Mouse (Mus musculus) c-Kit-positive CD71-positive TER-119-negative erythroid progenitor cells, embryonic 14.5 days (primary cell): Measurements from ENCODE around the gene Rnf149.
A peak's percentile ranks its signal among the peaks of the same experiment; 100 is the strongest.

Source experiments
- DNase-seq: peaks from one replicate; pipeline ENCODE4 v3.0.0-alpha.2; 2013; ENCODE audit warnings: low read depth

Rnf149 gene

GRCm38 (mm10) chr1:39575778-39576375 is 1.3 kb downstream of the Rnf149 start:
- peak; percentile 11 for DNase-seq

DNA sequence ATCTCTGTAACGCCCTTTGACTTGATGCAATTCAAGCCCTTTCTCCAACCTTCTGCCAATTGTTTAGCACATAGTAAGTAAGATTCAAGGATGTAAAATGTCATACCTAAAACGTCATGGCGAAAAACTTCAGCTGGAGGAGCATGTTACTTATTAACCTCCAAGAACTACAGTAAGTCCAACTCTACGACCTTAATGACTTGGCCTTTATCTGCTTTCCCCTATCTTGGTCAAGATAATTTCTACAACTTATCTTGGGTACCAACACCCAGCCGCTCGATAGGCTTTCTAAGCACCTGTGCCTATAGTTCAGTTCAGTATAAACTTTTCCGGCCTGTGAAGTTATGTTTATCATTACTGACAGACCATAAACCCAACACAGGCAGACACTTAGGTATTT is 3.3 kb downstream of the Rnf149 start:
- DNase-seq, result no peak

DNA sequence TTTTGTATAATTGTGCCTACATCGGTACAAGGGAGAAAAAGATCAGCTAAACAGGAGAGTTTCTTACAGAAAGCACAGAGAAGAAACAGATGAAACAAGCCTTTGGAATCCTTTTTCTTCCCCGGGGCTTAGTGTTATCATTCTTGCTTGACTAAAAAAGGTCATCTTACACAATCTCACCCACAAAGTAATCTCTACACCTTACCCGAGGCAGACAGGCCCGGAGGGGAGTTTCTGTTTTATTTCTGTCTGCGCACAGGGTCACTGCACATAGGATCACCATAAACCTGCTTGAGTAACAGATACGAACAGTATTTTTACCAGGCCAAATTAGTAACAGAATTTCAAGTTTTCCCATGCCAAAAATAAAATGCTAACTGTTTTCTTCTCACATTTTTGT is 5.6 kb downstream of the Rnf149 start:
- no peak for DNase-seq

DNA sequence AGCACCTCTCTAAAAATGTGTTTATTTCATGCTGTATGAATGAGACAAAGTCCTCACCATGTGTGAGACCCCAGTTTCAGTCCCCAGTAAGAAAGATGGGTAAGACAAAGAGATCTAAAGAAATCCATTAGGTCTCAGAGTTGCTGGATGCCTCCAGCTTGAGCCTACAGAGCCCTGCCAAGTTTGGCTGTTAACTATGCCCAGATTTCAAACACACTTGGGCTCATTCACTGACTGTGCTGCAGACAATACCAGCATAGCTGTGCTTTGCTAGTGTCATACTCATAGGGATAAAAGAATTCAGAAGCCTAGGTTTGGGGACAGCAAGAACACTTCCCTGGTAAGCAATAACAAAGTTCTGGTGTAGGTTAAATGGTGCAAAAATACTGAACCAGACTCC is 9.1 kb downstream of the Rnf149 start:
- DNase-seq, result no peak

DNA sequence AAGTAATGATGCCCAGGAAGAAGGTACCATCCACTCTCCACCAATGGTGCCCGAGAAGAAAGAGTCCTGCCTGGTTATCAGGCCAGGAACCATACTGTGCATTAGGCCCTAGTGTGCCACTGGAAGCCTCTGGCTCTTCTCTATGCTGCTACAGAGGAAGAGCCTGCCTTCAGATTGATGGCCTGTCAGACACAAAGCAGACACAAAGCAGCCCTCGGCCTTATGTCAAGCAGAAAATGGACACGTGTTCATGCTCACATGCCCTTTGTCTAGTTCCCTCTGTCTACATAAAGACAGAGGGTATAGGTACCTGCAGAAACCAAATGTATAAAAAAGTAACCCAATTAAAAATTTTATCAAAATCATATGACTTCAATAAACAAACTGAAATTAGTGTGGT is 12.6 kb downstream of the Rnf149 start:
- DNase-seq, result no peak

DNA sequence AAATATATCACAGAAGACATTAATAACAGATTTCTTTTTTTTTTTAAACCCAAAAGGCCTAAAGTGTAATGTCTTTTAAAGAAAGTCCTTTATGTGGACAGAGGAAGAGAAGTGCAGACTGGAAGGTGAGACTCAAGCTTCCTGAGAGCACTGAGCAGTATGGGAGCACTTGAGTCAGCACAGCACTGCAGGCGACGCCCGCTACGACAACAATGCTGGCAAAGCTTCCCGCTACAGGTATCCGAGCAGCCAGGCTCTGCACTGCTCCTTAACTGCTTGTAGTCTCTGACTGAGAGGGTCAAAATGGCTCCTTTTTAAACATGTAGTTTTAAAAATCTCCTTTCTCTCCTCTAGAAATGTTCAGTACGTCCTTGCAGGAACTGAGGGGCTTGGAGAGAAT is 14.0 kb downstream of the Rnf149 start:
- DNase-seq, result no peak

GRCm38 (mm10) chr1:39561920-39562319 is 15.3 kb downstream of the Rnf149 start:
- no peak for DNase-seq

DNA sequence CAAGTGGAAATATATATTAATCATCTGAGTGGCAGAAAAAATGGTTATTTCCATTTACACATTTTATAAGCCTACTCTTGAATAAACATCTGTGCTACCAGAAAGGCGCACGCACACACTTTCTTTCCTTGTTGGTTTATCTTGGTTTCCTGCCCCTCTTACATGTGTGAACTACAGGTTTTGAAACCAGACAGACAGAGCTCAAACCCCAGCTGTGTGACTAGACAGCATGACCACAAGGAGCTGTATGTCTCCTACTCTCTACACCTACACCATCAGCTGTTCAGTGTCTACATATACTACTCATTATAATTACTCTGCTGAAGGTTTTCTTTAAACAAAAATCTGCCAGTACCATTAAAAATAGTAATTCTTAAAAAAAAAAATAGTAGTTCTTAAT is 18.2 kb downstream of the Rnf149 start:
- DNase-seq, result no peak

DNA sequence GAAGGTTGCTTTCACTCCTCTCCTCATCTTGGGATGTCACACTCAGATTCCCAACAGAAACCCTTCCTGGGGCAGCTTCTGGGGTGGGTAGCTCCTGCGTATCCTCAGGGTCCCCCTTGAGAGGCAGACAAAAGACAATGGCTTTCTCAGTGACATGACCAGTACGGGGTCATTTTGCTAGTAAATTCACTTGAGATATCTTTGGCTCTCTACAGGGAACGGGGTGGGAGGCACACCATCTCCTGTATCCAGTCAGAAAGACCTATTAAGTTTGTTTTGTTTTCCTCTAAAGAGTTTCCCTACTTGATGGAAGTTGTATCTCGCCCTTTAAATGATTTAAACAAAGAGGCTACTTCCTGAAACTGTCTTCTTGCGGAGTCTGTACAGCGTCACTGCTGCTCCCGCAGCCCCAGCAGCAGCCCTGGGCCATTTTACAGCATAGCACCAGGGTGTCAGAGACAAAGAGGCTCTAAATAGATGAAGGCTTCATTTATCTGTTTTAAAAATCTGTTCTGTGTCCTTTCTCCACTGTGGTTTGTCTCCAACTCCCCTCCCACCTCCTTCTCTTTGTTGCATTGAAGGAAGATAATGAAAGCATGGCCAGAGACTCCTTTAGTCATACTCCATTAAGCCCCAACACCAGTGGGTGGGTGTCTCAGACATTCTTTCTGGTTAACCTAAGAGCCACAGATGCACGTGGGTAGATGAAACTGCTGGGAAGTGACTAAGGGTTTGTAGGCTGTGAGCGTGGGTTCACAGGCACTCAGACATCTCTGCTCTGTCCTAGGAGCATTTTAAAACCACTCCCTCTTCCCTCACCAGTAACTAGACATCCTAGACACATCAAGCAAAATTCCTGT is 21.4 kb downstream of the Rnf149 start:
- no peak for DNase-seq

GRCm38 (mm10) chr1:39549831-39550230 is 27.4 kb downstream of the Rnf149 start:
- no peak for DNase-seq

DNA sequence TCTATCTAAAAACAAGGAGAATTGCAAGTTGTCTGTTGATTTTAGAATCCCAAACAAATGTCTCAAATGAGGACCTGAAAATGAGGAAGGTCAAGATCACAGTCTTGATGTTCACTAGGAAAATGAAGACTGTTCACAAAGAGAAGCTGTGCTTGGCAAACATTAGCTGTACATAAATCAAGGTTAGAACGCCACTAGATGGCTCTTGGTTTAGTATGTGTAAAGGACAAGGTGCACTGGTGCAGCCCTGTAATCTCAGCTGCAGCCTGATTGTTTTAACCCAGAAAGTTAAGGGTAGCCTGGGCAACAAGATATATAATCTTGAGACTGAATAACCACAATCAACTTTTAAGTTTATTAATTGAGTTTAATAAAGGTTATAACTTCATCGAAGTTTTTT is 30.0 kb downstream of the Rnf149 start:
- no peak for DNase-seq

- no peak for DNase-seq
Observed at GRCm38 (mm10) chr1:39546160-39546866, 30.9 kb downstream of the Rnf149 start.

DNA sequence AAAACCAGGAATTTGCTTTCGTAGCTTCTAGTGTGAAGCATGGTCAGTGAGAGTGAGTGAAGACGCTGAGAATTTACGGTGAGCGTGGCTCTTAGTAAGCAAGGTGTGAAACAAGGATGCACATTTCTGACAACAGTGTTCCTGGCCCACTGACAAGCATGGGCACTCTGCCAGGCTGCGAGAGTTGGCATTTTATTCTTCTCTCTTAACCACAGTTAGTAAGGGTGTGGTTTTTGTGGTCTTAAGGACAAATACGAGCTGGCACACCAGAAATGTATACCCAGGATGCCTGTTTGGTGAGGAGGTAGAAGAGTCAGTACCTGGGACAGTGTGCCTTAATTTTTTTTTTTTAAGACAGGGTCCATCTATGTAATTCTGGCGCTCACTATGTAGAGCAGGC is 31.6 kb downstream of the Rnf149 start:
- no peak for DNase-seq

- DNase-seq, result no peak
Observed at GRCm38 (mm10) chr1:39540592-39540991, 36.6 kb downstream of the Rnf149 start.

GRCm38 (mm10) chr1:39537631-39538380 is 39.4 kb downstream of the Rnf149 start:
- DNase-seq, result no peak

DNA sequence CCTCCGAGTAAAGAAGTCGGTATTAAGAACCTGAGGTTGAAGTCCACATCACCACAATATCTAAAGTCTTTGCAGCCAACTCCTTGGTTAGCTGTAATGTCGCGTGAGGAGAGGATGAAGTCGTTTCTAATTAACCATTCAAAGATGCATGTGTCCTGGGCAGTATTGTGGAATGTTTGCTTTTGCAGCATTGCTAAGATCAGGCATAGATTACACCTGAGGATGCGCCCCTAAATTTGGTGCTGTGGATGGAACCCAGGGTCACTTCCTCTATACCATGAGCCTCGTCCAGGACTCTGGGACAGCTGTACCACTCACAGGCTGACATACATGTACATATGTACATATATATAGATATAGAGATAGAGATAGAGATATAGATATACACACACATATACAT is 40.5 kb downstream of the Rnf149 start:
- DNase-seq, result no peak

GRCm38 (mm10) chr1:39535515-39536311 is 41.5 kb downstream of the Rnf149 start:
- peak; percentile 99 for DNase-seq

GRCm38 (mm10) chr1:39534831-39535230 is 42.4 kb downstream of the Rnf149 start, which contains the start of gene Cnot11:
TSS of gene Cnot11 (plus strand) at chr1:39534992.
- no peak for DNase-seq

DNA sequence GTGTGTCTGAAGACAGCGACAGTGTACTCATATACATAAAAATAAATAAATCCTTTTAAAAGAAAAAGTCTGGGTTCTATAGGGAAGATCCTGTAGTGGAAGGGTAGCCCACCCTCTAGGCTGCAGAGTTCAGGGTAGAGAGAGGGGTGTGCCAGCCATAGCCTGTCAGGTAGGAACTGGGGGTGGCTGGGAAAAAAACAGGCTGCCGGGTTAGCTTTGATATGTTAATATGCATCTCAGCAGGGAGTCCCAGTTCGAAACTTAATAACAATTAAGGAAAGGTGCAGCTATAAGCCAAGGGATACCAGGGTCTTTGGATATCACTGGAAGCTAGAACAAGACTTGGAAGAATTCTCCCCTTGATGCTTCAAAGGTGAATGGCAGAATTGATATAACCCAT is 43.3 kb downstream of the Rnf149 start:
- DNase-seq, result no peak

DNA sequence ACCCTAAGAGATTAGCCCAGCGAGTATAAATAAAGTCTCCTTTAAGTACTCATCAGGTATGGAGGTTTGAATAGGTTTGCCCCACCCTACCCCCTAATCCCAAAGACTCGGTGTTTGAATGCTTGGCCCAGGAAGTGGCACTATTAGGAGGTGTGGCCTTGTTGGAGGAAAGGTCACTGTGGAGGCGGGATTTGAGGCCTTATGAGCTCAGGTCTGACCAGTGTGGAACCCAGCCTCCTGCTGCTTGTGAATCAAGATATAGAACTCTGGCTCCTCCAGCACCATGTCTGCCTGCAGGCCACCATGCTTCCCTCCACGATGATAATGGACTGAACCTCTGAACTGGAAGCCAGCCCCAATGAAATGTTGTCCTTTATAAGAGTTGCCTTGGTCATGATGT is 46.2 kb downstream of the Rnf149 start:
- no peak for DNase-seq

- DNase-seq, result peak; percentile 84
Observed at GRCm38 (mm10) chr1:39530258-39530943, 46.8 kb downstream of the Rnf149 start.
